Mouse (Mus musculus): Measurements from ENCODE around the gene Vmn2r48. TPM values are rescaled to one million over a fixed set of nuclear protein-coding genes. Genes with fewer than 3 reads are reported as not detected.
"Not testable (repeated sequence)": the region's sequence is repeated elsewhere in the genome, so short reads cannot be mapped to it uniquely, and the experiment has no call there.

Gene Vmn2r48
- polyA plus RNA-seq (2015; fragmentation: Nextera tagmentation; extraction: Ambion mirVana) = not detected in 2 replicates

GRCm38 (mm10) chr7:9953485-9953884 is at the start of gene Vmn2r48:
Gene Vmn2r48, minus strand, starts transcription at chr7:9953585.
- H3K27ac ChIP-seq (ENCODE audit: low read length); H3K9ac ChIP-seq (ENCODE audit: low read length); H3K4me2 ChIP-seq (ENCODE audit: low read depth, low read length); H3K27me3 ChIP-seq (ENCODE audit: control insufficient read depth, insufficient read depth, low read length); H3K36me3 ChIP-seq (ENCODE audit: control insufficient read depth, insufficient read depth); H3K4me1 ChIP-seq (ENCODE audit: control insufficient read depth, insufficient read depth, low read length); H3K9me3 ChIP-seq (replicated peaks; ENCODE audit: control insufficient read depth, low read length); ATAC-seq (replicated peaks; ENCODE audit: extremely low read depth, insufficient read depth, low FRiP score); H3K4me3 ChIP-seq (ENCODE audit: low read length): not testable (repeated sequence)
- WGBS = 61% methylated on average over 2 of the region's 2 CpGs

- not testable (repeated sequence) for H3K27me3 ChIP-seq (ENCODE audit: control insufficient read depth, insufficient read depth, low read length); H3K4me3 ChIP-seq (ENCODE audit: low read length); H3K4me1 ChIP-seq (ENCODE audit: control insufficient read depth, insufficient read depth, low read length); ATAC-seq (replicated peaks; ENCODE audit: extremely low read depth, insufficient read depth, low FRiP score); H3K36me3 ChIP-seq (ENCODE audit: control insufficient read depth, insufficient read depth); H3K9me3 ChIP-seq (replicated peaks; ENCODE audit: control insufficient read depth, low read length); H3K9ac ChIP-seq (ENCODE audit: low read length); H3K27ac ChIP-seq (ENCODE audit: low read length); H3K4me2 ChIP-seq (ENCODE audit: low read depth, low read length)
- no CpG with 5 or more reads among the region's 2 CpGs for WGBS
These were observed 38.8 kb upstream of the Vmn2r48 start, which contains the start of gene Vmn2r49 for GRCm38 (mm10) chr7:9992157-9992556. Gene Vmn2r49, minus strand, starts transcription at chr7:9992257.

Other genes with a start within 250 kb of the Vmn2r48 start
- not detected in 2 replicates for gene Vmn2r46, start 183.0 kb downstream of the Vmn2r48 start, polyA plus RNA-seq (2015; fragmentation: Nextera tagmentation; extraction: Ambion mirVana)
- gene Vmn2r47, start 112.3 kb downstream of the Vmn2r48 start, polyA plus RNA-seq (2015; fragmentation: Nextera tagmentation; extraction: Ambion mirVana) = not detected in 2 replicates
- gene Vmn2r49, start 38.7 kb upstream of the Vmn2r48 start, polyA plus RNA-seq (2015; fragmentation: Nextera tagmentation; extraction: Ambion mirVana) = not detected in 2 replicates
- gene Vmn2r50, start 99.7 kb upstream of the Vmn2r48 start, polyA plus RNA-seq (2015; fragmentation: Nextera tagmentation; extraction: Ambion mirVana) = not detected in 2 replicates
- gene Vmn2r51, start 152.2 kb upstream of the Vmn2r48 start, polyA plus RNA-seq (2015; fragmentation: Nextera tagmentation; extraction: Ambion mirVana) = not detected in 2 replicates
- gene Vmn2r52, start 223.0 kb upstream of the Vmn2r48 start, polyA plus RNA-seq (2015; fragmentation: Nextera tagmentation; extraction: Ambion mirVana) = not detected in 2 replicates